Mouse (Mus musculus): ENCODE results near the gene Spred1. TPM values are rescaled to one million over a fixed set of nuclear protein-coding genes. Genes with fewer than 3 reads are reported as not detected.
"Not testable (repeated sequence)": the region's sequence is repeated elsewhere in the genome, so short reads cannot be mapped to it uniquely, and the experiment has no call there.

Gene Spred1
- polyA plus RNA-seq, 3 experiments from 2014 or later = 1.6 to 1.7 (median 1.6) TPM

- peak; percentile 41 for ATAC-seq
These were observed 645 bp upstream of the Spred1 start for GRCm38 (mm10) chr2:117120246-117121211.

GRCm38 (mm10) chr2:117121984-117122605 lies 921 bp downstream of the Spred1 start:
- ATAC-seq = no peak

- peak; percentile 66 for ATAC-seq
These were observed 1.6 kb downstream of the Spred1 start for GRCm38 (mm10) chr2:117122701-117123337.

- no peak for ATAC-seq
These were observed 2.5 kb downstream of the Spred1 start for GRCm38 (mm10) chr2:117123701-117124100.

GRCm38 (mm10) chr2:117124839-117125238 lies 3.7 kb downstream of the Spred1 start:
- no peak for ATAC-seq

GRCm38 (mm10) chr2:117129156-117129555 lies 8.0 kb downstream of the Spred1 start:
- ATAC-seq = no peak

GRCm38 (mm10) chr2:117131041-117131440 lies 9.9 kb downstream of the Spred1 start:
- ATAC-seq = not testable (repeated sequence)

- ATAC-seq = no peak
These were observed 10.7 kb downstream of the Spred1 start for GRCm38 (mm10) chr2:117131910-117132309.

- ATAC-seq = no peak
These were observed 12.4 kb downstream of the Spred1 start for GRCm38 (mm10) chr2:117133541-117133940.

- ATAC-seq = no peak
These were observed 16.6 kb downstream of the Spred1 start for GRCm38 (mm10) chr2:117137751-117138150.

GRCm38 (mm10) chr2:117138932-117139331 lies 17.8 kb downstream of the Spred1 start:
- no peak for ATAC-seq

GRCm38 (mm10) chr2:117139977-117140376 lies 18.8 kb downstream of the Spred1 start:
- ATAC-seq = no peak

- no peak for ATAC-seq
These were observed 21.9 kb downstream of the Spred1 start for GRCm38 (mm10) chr2:117143106-117143505.

- no peak for ATAC-seq
These were observed 24.9 kb downstream of the Spred1 start for GRCm38 (mm10) chr2:117146026-117146425.

GRCm38 (mm10) chr2:117146617-117147016 lies 25.4 kb downstream of the Spred1 start:
- no peak for ATAC-seq

- no peak for ATAC-seq
These were observed 31.0 kb downstream of the Spred1 start for GRCm38 (mm10) chr2:117152161-117152560.

- ATAC-seq = no peak
These were observed 47.2 kb downstream of the Spred1 start for GRCm38 (mm10) chr2:117168379-117168778.

GRCm38 (mm10) chr2:117169037-117169436 lies 47.9 kb downstream of the Spred1 start:
- no peak for ATAC-seq

- ATAC-seq = no peak
These were observed 51.8 kb downstream of the Spred1 start for GRCm38 (mm10) chr2:117172981-117173380.

- ATAC-seq = no peak
These were observed 54.9 kb downstream of the Spred1 start for GRCm38 (mm10) chr2:117176066-117176465.

- no peak for ATAC-seq
These were observed 55.8 kb downstream of the Spred1 start for GRCm38 (mm10) chr2:117176937-117177336.

- peak; percentile 90 for ATAC-seq
These were observed 59.2 kb downstream of the Spred1 start for GRCm38 (mm10) chr2:117180250-117180885.

GRCm38 (mm10) chr2:117185587-117185986 lies 64.4 kb downstream of the Spred1 start:
- ATAC-seq = no peak

Data from inflammation-experienced regulatory T-cells, adult 6 months (primary cell).